Comparison of ENCODE assay signal across 10 mouse cellular contexts in genomic region chr13:20937452-20937851, GRCm38 (mm10).
A peak's percentile ranks its signal among the peaks of the same experiment; 100 is the strongest.
DNase-seq lines count a peak whose midpoint lies in the region; ATAC-seq and TF ChIP-seq lines count a peak whose summit lies in the region.
"Had no signal": no experiment of that assay in that cellular context is flagged by ENCODE, and none has a peak within 500 bp of the region (broad histone marks: within the 10 kb centered on the region; RNA-seq: fewer than 3 reads in every experiment).

No protein-coding gene starts in this region.

- no peak overlapping the region for H3K4me2 ChIP-seq in liver, embryonic 12.5 days
- H3K4me2 ChIP-seq in embryonic facial prominence, embryonic 11.5 days (ENCODE audit: low read depth, low read length), result no peak overlapping the region
- H3K4me2 ChIP-seq in hindbrain, postnatal 0 days (ENCODE audit: low read depth, low read length), result no peak overlapping the region

- TF ChIP-seq POLR2A in olfactory bulb, adult 2 months (IDR thresholded peaks at IDR 0.05; ENCODE audit: insufficient read depth, low read depth, low read length), result no peak

- H3K4me1 ChIP-seq in liver, embryonic 12.5 days, result no peaks in the 10 kb centered on the region
- H3K4me1 ChIP-seq in embryonic facial prominence, embryonic 11.5 days (ENCODE audit: control insufficient read depth, insufficient read depth, low read length), result no peaks in the 10 kb centered on the region
- no peaks in the 10 kb centered on the region for H3K4me1 ChIP-seq in hindbrain, postnatal 0 days (ENCODE audit: insufficient read depth, low read length)
- no peaks in the 10 kb centered on the region for H3K4me1 ChIP-seq in olfactory bulb, adult 2 months (ENCODE audit: control insufficient read depth, insufficient read depth, low read length)
- H3K4me1 ChIP-seq: megakaryocyte, embryonic 14.5 days had no signal

- H3K9me3 ChIP-seq in liver, embryonic 12.5 days (replicated peaks), result no peaks in the 10 kb centered on the region
- H3K9me3 ChIP-seq in embryonic facial prominence, embryonic 11.5 days (replicated peaks; ENCODE audit: control insufficient read depth, low read length), result no peaks in the 10 kb centered on the region
- no peaks in the 10 kb centered on the region for H3K9me3 ChIP-seq in hindbrain, postnatal 0 days (ENCODE audit: low read length)
- H3K9me3 ChIP-seq: megakaryocyte, embryonic 14.5 days had no signal

- no peaks in the 10 kb centered on the region for H3K36me3 ChIP-seq in liver, embryonic 12.5 days
- H3K36me3 ChIP-seq in embryonic facial prominence, embryonic 11.5 days (replicated peaks; ENCODE audit: control insufficient read depth, insufficient read depth, low read depth, low read length), result no peaks in the 10 kb centered on the region
- H3K36me3 ChIP-seq in hindbrain, postnatal 0 days (ENCODE audit: insufficient read depth, low read length), result no peaks in the 10 kb centered on the region

- peak; percentile 48 for DNase-seq in liver
- DNase-seq in adrenal gland, postnatal 36 days, result peak; percentile 69 to 71
- peak; percentile 75 for DNase-seq in embryonic facial prominence, embryonic 11.5 days (ENCODE audit: low spot score)
- DNase-seq in hindbrain, postnatal 0 days (ENCODE audit: low spot score), result peak; percentile 68
- peak; percentile 75 for DNase-seq in left cerebral cortex, postnatal 4 days
- peak; percentile 49 for DNase-seq in thymus, postnatal 25 days

- no peak overlapping the region for H3K4me3 ChIP-seq in liver, embryonic 12.5 days
- H3K4me3 ChIP-seq in embryonic facial prominence, embryonic 11.5 days (ENCODE audit: low read depth, low read length), result no peak overlapping the region
- H3K4me3 ChIP-seq in hindbrain, postnatal 0 days (ENCODE audit: low read length), result no peak overlapping the region
- H3K4me3 ChIP-seq in olfactory bulb, adult 2 months (ENCODE audit: insufficient read depth, low read depth, low read length), result no peak overlapping the region
- H3K4me3 ChIP-seq: erythroblast, embryonic 14.5 days; megakaryocyte, embryonic 14.5 days had no signal

- no peaks in the 10 kb centered on the region for H3K27me3 ChIP-seq in liver, embryonic 12.5 days (replicated peaks)
- H3K27me3 ChIP-seq in embryonic facial prominence, embryonic 11.5 days (ENCODE audit: control insufficient read depth, insufficient read depth, low read length), result no peaks in the 10 kb centered on the region
- H3K27me3 ChIP-seq in hindbrain, postnatal 0 days (ENCODE audit: insufficient read depth, low read length), result no peaks in the 10 kb centered on the region
- H3K27me3 ChIP-seq: megakaryocyte, embryonic 14.5 days had no signal

- ATAC-seq in liver, embryonic 12.5 days, result no peak
- no peak for ATAC-seq in embryonic facial prominence, embryonic 11.5 days (replicated peaks; ENCODE audit: insufficient number of reproducible peaks, low FRiP score, low TSS enrichment, low read depth)
- ATAC-seq in hindbrain, postnatal 0 days, result no peak

- peak; percentile 72 for TF ChIP-seq CTCF in hindbrain, postnatal 0 days (IDR thresholded peaks at IDR 0.05; ENCODE audit: low read depth)
- peak; percentile 59; the same call in 1 of the 2 replicates for TF ChIP-seq CTCF in olfactory bulb, adult 2 months (IDR thresholded peaks at IDR 0.05; ENCODE audit: insufficient read depth, low read depth, low read length)

- no peak overlapping the region for H3K9ac ChIP-seq in liver, embryonic 12.5 days
- H3K9ac ChIP-seq in embryonic facial prominence, embryonic 11.5 days (replicated peaks; ENCODE audit: low read length), result no peak overlapping the region
- H3K9ac ChIP-seq in hindbrain, postnatal 0 days (replicated peaks; ENCODE audit: low read length), result no peak overlapping the region

- no peak overlapping the region for H3K27ac ChIP-seq in liver, embryonic 12.5 days
- H3K27ac ChIP-seq in embryonic facial prominence, embryonic 11.5 days (replicated peaks; ENCODE audit: low read depth, low read length), result no peak overlapping the region
- H3K27ac ChIP-seq in hindbrain, postnatal 0 days, result no peak overlapping the region
- H3K27ac ChIP-seq in olfactory bulb, adult 2 months (ENCODE audit: insufficient read depth, low read depth, low read length), result no peak overlapping the region

- 12% methylated on average over 5 of the region's 5 CpGs for WGBS in liver, embryonic 12.5 days (ENCODE audit: insufficient replicate concordance)
- WGBS in embryonic facial prominence, embryonic 11.5 days, result 32% methylated on average over 5 of the region's 5 CpGs
- 31% methylated on average over 5 of the region's 5 CpGs for WGBS in hindbrain, postnatal 0 days
- 39% methylated on average over 5 of the region's 5 CpGs for WGBS in olfactory bulb, adult 2 months

- intact Hi-C loops in left cerebral cortex, postnatal 4 days (cut with DNase I), result loop anchor here (10.0 kb wide), 1 partner anchor 633 kb away; no protein-coding TSS in a partner anchor
